Mouse (Mus musculus) thymus, adult 2 months (tissue): ENCODE data around the gene Brd3. TPM values are rescaled to one million over a fixed set of nuclear protein-coding genes. Genes with fewer than 3 reads are reported as not detected.

Experiments used
- DNase-seq: peaks from one replicate; pipeline ENCODE4 v3.0.0; 2021
- H3K27ac ChIP-seq: fragments of 200-500 bp; 2 replicates; pipeline ENCODE4 v1.5.1; 2012; ENCODE audit warnings: low read length, control low read depth; ENCODE audit not compliant: control insufficient read depth, insufficient read depth
- H3K27me3 ChIP-seq: fragments of 200-500 bp; 2 replicates; pipeline ENCODE4 v1.6.1; 2012; ENCODE audit warnings: mild to moderate bottlenecking, low read length, moderate library complexity, mixed read lengths; ENCODE audit not compliant: control insufficient read depth, insufficient read depth
- H3K36me3 ChIP-seq: fragments of 200-500 bp; 2 replicates; pipeline ENCODE4 v1.6.1; 2012; ENCODE audit warnings: mild to moderate bottlenecking, low read length, moderate library complexity; ENCODE audit not compliant: control insufficient read depth, insufficient read depth
- H3K4me1 ChIP-seq: fragments of 200-500 bp; replicated peaks from 2 replicates; pipeline ENCODE4 v1.6.1; 2012; ENCODE audit warnings: low read length; ENCODE audit not compliant: control insufficient read depth, insufficient read depth
- H3K4me3 ChIP-seq: fragments of 200-500 bp; 2 replicates; pipeline ENCODE4 v1.5.1; 2012; ENCODE audit warnings: mild to moderate bottlenecking, low read length, control low read depth, moderate library complexity; ENCODE audit not compliant: control insufficient read depth, insufficient read depth
- CTCF ChIP-seq: fragments of 200-500 bp; IDR thresholded peaks from 2 replicates; pipeline ENCODE4 v1.5.1; 2012; ENCODE audit warnings: mild to moderate bottlenecking, control low read depth, low read length, moderate library complexity, borderline replicate concordance; ENCODE audit not compliant: control insufficient read depth, poor library complexity, insufficient read depth; ENCODE audit errors: extremely low read depth
- POLR2A ChIP-seq: fragments of 200-500 bp; IDR thresholded peaks from 2 replicates; pipeline ENCODE4 v1.6.1; 2012; ENCODE audit warnings: mild to moderate bottlenecking, low read length, control low read depth, moderate library complexity; ENCODE audit not compliant: control insufficient read depth, poor library complexity, insufficient read depth; ENCODE audit errors: extremely low read depth
- WGBS: fragments of 180-500 bp; shearing (Covaris S2); methylation state at CpG from one replicate; pipeline ENCODE4 v1.1.7; 2018; 5-methylcytosine and 5-hydroxymethylcytosine counted together
- polyA plus RNA-seq: library from polyadenylated mRNA; depleted of rRNA; stranded (reverse); fragments of >200 nt; gene quantifications from 2 replicates; pipeline ENCODE4 v1.2.3, GENCODE M21; 2012

Gene Brd3
- polyA plus RNA-seq, 1 experiment = 53.5 TPM

GRCm38 (mm10) chr2:27505539-27505938 is 1.9 kb downstream of the Brd3 start:
- Histone ChIP-seq H3K4me3 (no peak overlapping the region), H3K4me1 (no peaks in the 10 kb centered on the region), H3K36me3 (no peaks in the 10 kb centered on the region), H3K27me3 (no peaks in the 10 kb centered on the region), H3K27ac (no peak overlapping the region)
- no peak for DNase-seq
- 73% methylated on average over 6 of the region's 6 CpGs for WGBS
- TF ChIP-seq CTCF (no peak), POLR2A (no peak)

DNA sequence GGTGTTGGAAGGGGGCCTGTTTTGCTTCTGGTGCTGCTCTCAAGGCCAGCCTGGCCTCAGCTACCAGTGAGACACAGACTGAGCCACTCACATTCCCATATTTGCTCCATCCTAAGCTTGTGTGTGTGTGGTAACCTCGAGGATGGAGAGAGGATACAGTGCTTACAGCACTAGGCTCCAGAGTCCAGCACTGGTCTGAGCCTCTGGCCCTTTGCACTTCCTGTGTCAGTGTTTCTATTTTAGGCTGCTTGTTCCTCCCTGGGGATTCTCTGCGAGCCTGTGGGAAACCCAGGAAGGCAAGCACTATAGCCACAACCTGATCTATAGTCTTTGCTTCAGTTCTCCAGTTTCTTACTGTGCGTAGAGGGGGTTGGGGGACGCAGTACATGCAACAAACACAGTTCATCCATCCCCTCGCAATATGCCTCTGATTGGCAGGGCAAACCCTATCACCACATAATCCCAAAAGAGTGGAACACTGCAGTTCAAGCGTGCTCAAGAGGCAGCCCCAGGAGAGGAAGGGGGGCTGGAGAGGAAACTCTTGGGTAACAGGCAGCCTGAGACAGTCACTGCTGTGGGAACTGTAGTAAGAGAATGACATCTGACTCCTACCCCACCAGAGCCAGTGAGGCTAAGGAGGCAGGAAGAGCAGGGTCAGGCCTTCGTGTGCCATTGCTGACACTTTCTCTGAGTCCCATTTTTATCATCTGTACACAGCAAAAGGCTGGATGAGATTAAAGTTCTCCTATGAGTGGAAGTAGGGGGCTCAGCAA is 3.2 kb downstream of the Brd3 start:
- WGBS = 56% methylated on average over 7 of the region's 7 CpGs
- Histone ChIP-seq H3K4me3 (no peak overlapping the region), H3K27me3 (no peaks in the 10 kb centered on the region), H3K27ac (no peak overlapping the region), H3K4me1 (no peaks in the 10 kb centered on the region), H3K36me3 (no peaks in the 10 kb centered on the region)
- no peak for DNase-seq
- TF ChIP-seq POLR2A (no peak), CTCF (no peak)

DNA sequence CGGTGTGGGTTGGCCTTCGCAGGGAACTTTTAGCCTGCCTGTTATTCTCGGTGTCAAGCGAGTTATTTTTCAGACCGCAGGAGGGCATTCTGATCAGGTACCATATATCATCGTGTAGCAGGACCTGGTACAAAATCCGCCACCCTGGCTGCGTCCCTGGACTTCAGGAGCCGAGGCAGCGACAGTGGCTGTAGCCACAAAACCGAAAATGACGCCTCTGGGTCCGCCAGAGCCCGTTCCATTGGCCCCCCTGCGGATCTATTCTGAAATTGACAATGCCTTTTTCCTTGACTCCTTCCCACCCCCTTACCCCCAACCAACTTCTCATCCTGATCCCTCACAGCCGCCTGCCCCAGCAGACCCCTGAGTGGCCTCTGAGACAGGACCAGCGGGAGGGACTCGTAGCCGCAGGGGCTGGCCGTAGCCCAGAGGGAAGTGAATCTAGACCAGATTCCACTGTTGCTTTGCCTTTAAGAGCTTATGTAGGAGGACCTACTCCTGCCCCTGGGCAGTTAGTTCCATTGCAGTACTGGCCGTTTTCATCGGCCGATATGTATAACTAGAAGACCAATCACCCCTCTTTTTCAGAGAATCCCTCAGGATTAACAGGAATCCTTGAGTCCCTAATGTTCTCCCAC is 11.0 kb downstream of the Brd3 start:
- H3K4me3 ChIP-seq = no peak overlapping the region
- H3K4me1 ChIP-seq = no peaks in the 10 kb centered on the region
- no peak overlapping the region for H3K27ac ChIP-seq
- H3K27me3 ChIP-seq = no peaks in the 10 kb centered on the region
- TF ChIP-seq POLR2A (no peak), CTCF (no peak)
- no peak for DNase-seq
- 84% methylated on average over 23 of the region's 23 CpGs for WGBS
- no peaks in the 10 kb centered on the region for H3K36me3 ChIP-seq

GRCm38 (mm10) chr2:27493971-27494370 is 13.5 kb downstream of the Brd3 start:
- TF ChIP-seq POLR2A (no peak), CTCF (no peak)
- DNase-seq = no peak
- Histone ChIP-seq H3K4me1 (no peaks in the 10 kb centered on the region), H3K27me3 (no peaks in the 10 kb centered on the region), H3K36me3 (no peaks in the 10 kb centered on the region), H3K27ac (no peak overlapping the region), H3K4me3 (no peak overlapping the region)
- 97% methylated on average over 3 of the region's 3 CpGs for WGBS

- no peaks in the 10 kb centered on the region for H3K27me3 ChIP-seq
- no peak overlapping the region for H3K4me3 ChIP-seq
- no peak for TF ChIP-seq CTCF
- no peak for TF ChIP-seq POLR2A
- H3K27ac ChIP-seq = no peak overlapping the region
- WGBS = 100% methylated on average over 2 of the region's 2 CpGs
- DNase-seq = no peak
- no peaks in the 10 kb centered on the region for H3K36me3 ChIP-seq
- no peaks in the 10 kb centered on the region for H3K4me1 ChIP-seq
These were observed 16.5 kb downstream of the Brd3 start for GRCm38 (mm10) chr2:27490939-27491338.

DNA sequence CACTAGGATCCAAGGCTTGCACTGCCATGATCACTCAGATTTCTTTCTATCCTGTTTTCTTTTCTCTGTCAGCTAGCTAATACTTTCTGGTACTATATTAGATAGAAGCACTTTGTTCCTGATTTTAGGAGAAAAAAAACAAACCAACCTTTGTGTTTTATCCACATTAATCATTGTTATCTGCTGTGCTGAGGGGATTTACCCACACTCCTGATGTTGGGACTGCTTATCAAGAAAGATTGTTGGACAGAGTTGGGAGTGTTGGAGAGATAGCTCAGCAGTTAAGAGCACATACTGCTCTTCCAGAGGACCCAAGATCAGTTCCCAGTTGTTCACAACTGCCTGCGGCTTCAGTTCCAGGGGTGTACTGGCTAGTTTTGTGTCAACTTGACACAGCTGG is 19.1 kb downstream of the Brd3 start:
- TF ChIP-seq CTCF (no peak), POLR2A (no peak)
- 100% methylated on average over 1 of the region's 1 CpGs for WGBS
- no peak overlapping the region for H3K4me3 ChIP-seq
- no peak for DNase-seq
- H3K4me1 ChIP-seq = no peaks in the 10 kb centered on the region
- no peak overlapping the region for H3K27ac ChIP-seq
- no peaks in the 10 kb centered on the region for H3K36me3 ChIP-seq
- no peaks in the 10 kb centered on the region for H3K27me3 ChIP-seq

- Histone ChIP-seq H3K4me3 (no peak overlapping the region), H3K4me1 (no peaks in the 10 kb centered on the region), H3K27me3 (no peaks in the 10 kb centered on the region), H3K36me3 (no peaks in the 10 kb centered on the region), H3K27ac (no peak overlapping the region)
- 89% methylated on average over 3 of the region's 4 CpGs for WGBS
- no peak for DNase-seq
- TF ChIP-seq CTCF = no peak
- TF ChIP-seq POLR2A = no peak
These were observed 20.0 kb downstream of the Brd3 start for GRCm38 (mm10) chr2:27487336-27488049.
